Mouse (Mus musculus) bone marrow macrophage, adult 2 months (primary cell): ENCODE results near the gene Artn.

ENCODE experiments used
- CTCF ChIP-seq: IDR thresholded peaks from 2 replicates; pipeline ENCODE4 v1.5.1; 2012; ENCODE audit warnings: low read depth, mild to moderate bottlenecking, low read length, moderate library complexity
- POLR2A ChIP-seq: IDR thresholded peaks from 2 replicates; pipeline ENCODE4 v1.6.1; 2012; ENCODE audit warnings: mild to moderate bottlenecking, low read depth, low read length, borderline replicate concordance

GRCm38 (mm10) chr4:117893376-117893775, 36.2 kb downstream of the Artn start:
- TF ChIP-seq CTCF, result no peak
- TF ChIP-seq POLR2A, result no peak
